Mouse (Mus musculus): ENCODE results near the gene Igfbp1. TPM values are rescaled to one million over a fixed set of nuclear protein-coding genes. Genes with fewer than 3 reads are reported as not detected.

The Igfbp1 gene
- polyA plus RNA-seq, 1 experiment from 2014 or later: 0.37 TPM

- DNase-seq (ENCODE audit: low spot score) (no peak), ATAC-seq (ENCODE audit: insufficient number of reproducible peaks, low FRiP score, low TSS enrichment, low read depth) (no peak)
- Histone ChIP-seq H3K9ac (ENCODE audit: low read length) (no peak overlapping the region), H3K4me1 (ENCODE audit: control insufficient read depth, insufficient read depth, low read length) (no peaks in the 10 kb centered on the region), H3K4me3 (ENCODE audit: low read depth, low read length) (no peak overlapping the region), H3K4me2 (ENCODE audit: low read depth, severe bottlenecking) (no peak overlapping the region), H3K9me3 (ENCODE audit: control insufficient read depth, low read length) (no peaks in the 10 kb centered on the region), H3K27me3 (ENCODE audit: control insufficient read depth, insufficient read depth, low read length) (no peaks in the 10 kb centered on the region), H3K27ac (replicated peaks; ENCODE audit: low read depth, low read length) (no peak overlapping the region), H3K36me3 (ENCODE audit: control insufficient read depth, insufficient read depth, low read length) (no peaks in the 10 kb centered on the region)
- 41% methylated on average over 1 of the region's 1 CpGs for WGBS
These were observed 13.2 kb upstream of the Igfbp1 start for GRCm38 (mm10) chr11:7184420-7184819.

- H3K36me3 ChIP-seq (ENCODE audit: control insufficient read depth, insufficient read depth, low read length): no peaks in the 10 kb centered on the region
- ATAC-seq (ENCODE audit: insufficient number of reproducible peaks, low FRiP score, low TSS enrichment, low read depth) (no peak), DNase-seq (ENCODE audit: low spot score) (no peak)
- H3K4me3 ChIP-seq (ENCODE audit: low read depth, low read length): no peak overlapping the region
- no peaks in the 10 kb centered on the region for H3K27me3 ChIP-seq (ENCODE audit: control insufficient read depth, insufficient read depth, low read length)
- no peaks in the 10 kb centered on the region for H3K9me3 ChIP-seq (ENCODE audit: control insufficient read depth, low read length)
- no peak overlapping the region for H3K9ac ChIP-seq (ENCODE audit: low read length)
- no peak overlapping the region for H3K4me2 ChIP-seq (ENCODE audit: low read depth, severe bottlenecking)
- H3K27ac ChIP-seq (replicated peaks; ENCODE audit: low read depth, low read length): no peak overlapping the region
- H3K4me1 ChIP-seq (ENCODE audit: control insufficient read depth, insufficient read depth, low read length): no peaks in the 10 kb centered on the region
- 32% methylated on average over 8 of the region's 8 CpGs for WGBS
These were observed 10.1 kb upstream of the Igfbp1 start for GRCm38 (mm10) chr11:7187472-7187871.

- ATAC-seq (ENCODE audit: insufficient number of reproducible peaks, low FRiP score, low TSS enrichment, low read depth) (no peak), DNase-seq (ENCODE audit: low spot score) (no peak)
- no peaks in the 10 kb centered on the region for H3K4me1 ChIP-seq (ENCODE audit: control insufficient read depth, insufficient read depth, low read length)
- H3K4me3 ChIP-seq (ENCODE audit: low read depth, low read length): no peak within 1 kb of the TSS
- no peak within 1 kb of the TSS for H3K27ac ChIP-seq (replicated peaks; ENCODE audit: low read depth, low read length)
- no peaks in the 10 kb centered on the region for H3K27me3 ChIP-seq (ENCODE audit: control insufficient read depth, insufficient read depth, low read length)
- no peak within 1 kb of the TSS for H3K9ac ChIP-seq (ENCODE audit: low read length)
- no peak within 1 kb of the TSS for H3K4me2 ChIP-seq (ENCODE audit: low read depth, severe bottlenecking)
- no peaks in the 10 kb centered on the region for H3K9me3 ChIP-seq (ENCODE audit: control insufficient read depth, low read length)
- H3K36me3 ChIP-seq (ENCODE audit: control insufficient read depth, insufficient read depth, low read length): no peaks in the 10 kb centered on the region
- 89% methylated on average over 13 of the region's 13 CpGs for WGBS
These were observed 9.1 kb upstream of the Igfbp1 start, which contains the start of gene Gm11985 for GRCm38 (mm10) chr11:7188469-7188868. TSS of gene Gm11985 (minus strand) at chr11:7188569.

- no peak for DNase-seq (ENCODE audit: low spot score)
- Histone ChIP-seq H3K9ac (ENCODE audit: low read length) (no peak overlapping the region), H3K4me2 (ENCODE audit: low read depth, severe bottlenecking) (no peak overlapping the region), H3K4me3 (ENCODE audit: low read depth, low read length) (no peak overlapping the region), H3K9me3 (ENCODE audit: control insufficient read depth, low read length) (no peaks in the 10 kb centered on the region), H3K27me3 (ENCODE audit: control insufficient read depth, insufficient read depth, low read length) (no peaks in the 10 kb centered on the region), H3K27ac (replicated peaks; ENCODE audit: low read depth, low read length) (no peak overlapping the region), H3K36me3 (ENCODE audit: control insufficient read depth, insufficient read depth, low read length) (no peaks in the 10 kb centered on the region), H3K4me1 (ENCODE audit: control insufficient read depth, insufficient read depth, low read length) (no peaks in the 10 kb centered on the region)
- 45% methylated on average over 6 of the region's 6 CpGs for WGBS
- ATAC-seq (ENCODE audit: insufficient number of reproducible peaks, low FRiP score, low TSS enrichment, low read depth): no peak
These were observed 4.9 kb upstream of the Igfbp1 start for GRCm38 (mm10) chr11:7192710-7193109.

- no peaks in the 10 kb centered on the region for H3K4me1 ChIP-seq (ENCODE audit: control insufficient read depth, insufficient read depth, low read length)
- H3K27ac ChIP-seq (replicated peaks; ENCODE audit: low read depth, low read length): no peak overlapping the region
- no peak overlapping the region for H3K9ac ChIP-seq (ENCODE audit: low read length)
- no peaks in the 10 kb centered on the region for H3K27me3 ChIP-seq (ENCODE audit: control insufficient read depth, insufficient read depth, low read length)
- no peak overlapping the region for H3K4me3 ChIP-seq (ENCODE audit: low read depth, low read length)
- ATAC-seq (ENCODE audit: insufficient number of reproducible peaks, low FRiP score, low TSS enrichment, low read depth) (no peak), DNase-seq (ENCODE audit: low spot score) (no peak)
- no peaks in the 10 kb centered on the region for H3K36me3 ChIP-seq (ENCODE audit: control insufficient read depth, insufficient read depth, low read length)
- no peak overlapping the region for H3K4me2 ChIP-seq (ENCODE audit: low read depth, severe bottlenecking)
- 61% methylated on average over 9 of the region's 9 CpGs for WGBS
- H3K9me3 ChIP-seq (ENCODE audit: control insufficient read depth, low read length): no peaks in the 10 kb centered on the region
These were observed 4.4 kb upstream of the Igfbp1 start for GRCm38 (mm10) chr11:7193134-7193533.

- Histone ChIP-seq H3K9ac (ENCODE audit: low read length) (no peak overlapping the region), H3K36me3 (ENCODE audit: control insufficient read depth, insufficient read depth, low read length) (no peaks in the 10 kb centered on the region), H3K4me1 (ENCODE audit: control insufficient read depth, insufficient read depth, low read length) (no peaks in the 10 kb centered on the region), H3K27ac (replicated peaks; ENCODE audit: low read depth, low read length) (no peak overlapping the region), H3K27me3 (ENCODE audit: control insufficient read depth, insufficient read depth, low read length) (no peaks in the 10 kb centered on the region), H3K9me3 (ENCODE audit: control insufficient read depth, low read length) (no peaks in the 10 kb centered on the region), H3K4me3 (ENCODE audit: low read depth, low read length) (no peak overlapping the region), H3K4me2 (ENCODE audit: low read depth, severe bottlenecking) (no peak overlapping the region)
- DNase-seq (ENCODE audit: low spot score): no peak
- 96% methylated on average over 10 of the region's 10 CpGs for WGBS
- ATAC-seq (ENCODE audit: insufficient number of reproducible peaks, low FRiP score, low TSS enrichment, low read depth): no peak
These were observed 2.9 kb upstream of the Igfbp1 start for GRCm38 (mm10) chr11:7194432-7195311.

GRCm38 (mm10) chr11:7195312-7195685 lies 2.3 kb upstream of the Igfbp1 start:
- H3K36me3 ChIP-seq (ENCODE audit: control insufficient read depth, insufficient read depth, low read length): no peaks in the 10 kb centered on the region
- no peaks in the 10 kb centered on the region for H3K4me1 ChIP-seq (ENCODE audit: control insufficient read depth, insufficient read depth, low read length)
- H3K9me3 ChIP-seq (ENCODE audit: control insufficient read depth, low read length): no peaks in the 10 kb centered on the region
- ATAC-seq (ENCODE audit: insufficient number of reproducible peaks, low FRiP score, low TSS enrichment, low read depth) (no peak), DNase-seq (ENCODE audit: low spot score) (no peak)
- 86% methylated on average over 4 of the region's 4 CpGs for WGBS
- H3K9ac ChIP-seq (ENCODE audit: low read length): no peak overlapping the region
- H3K4me3 ChIP-seq (ENCODE audit: low read depth, low read length): no peak overlapping the region
- no peaks in the 10 kb centered on the region for H3K27me3 ChIP-seq (ENCODE audit: control insufficient read depth, insufficient read depth, low read length)
- H3K4me2 ChIP-seq (ENCODE audit: low read depth, severe bottlenecking): no peak overlapping the region
- no peak overlapping the region for H3K27ac ChIP-seq (replicated peaks; ENCODE audit: low read depth, low read length)

- Histone ChIP-seq H3K4me2 (ENCODE audit: low read depth, severe bottlenecking) (no peak overlapping the region), H3K4me3 (ENCODE audit: low read depth, low read length) (no peak overlapping the region), H3K4me1 (ENCODE audit: control insufficient read depth, insufficient read depth, low read length) (no peaks in the 10 kb centered on the region), H3K27me3 (ENCODE audit: control insufficient read depth, insufficient read depth, low read length) (no peaks in the 10 kb centered on the region), H3K9me3 (ENCODE audit: control insufficient read depth, low read length) (no peaks in the 10 kb centered on the region), H3K27ac (replicated peaks; ENCODE audit: low read depth, low read length) (no peak overlapping the region), H3K9ac (ENCODE audit: low read length) (no peak overlapping the region), H3K36me3 (ENCODE audit: control insufficient read depth, insufficient read depth, low read length) (no peaks in the 10 kb centered on the region)
- DNase-seq (ENCODE audit: low spot score): no peak
- 90% methylated on average over 19 of the region's 19 CpGs for WGBS
- ATAC-seq (ENCODE audit: insufficient number of reproducible peaks, low FRiP score, low TSS enrichment, low read depth): no peak
These were observed 424 bp downstream of the Igfbp1 start for GRCm38 (mm10) chr11:7198006-7198405.
